Mouse (Mus musculus): ENCODE measurements around the gene Gm7075. TPM values are rescaled to one million over a fixed set of nuclear protein-coding genes. Genes with fewer than 3 reads are reported as not detected.

The Gm7075 gene
- polyA plus RNA-seq (2014; fragmentation: Illumina TruSeq; extraction: RNeasy Lipid Tissue Mini Kit (QIAGEN cat#74804); ENCODE audit: low read depth, low replicate concordance) = not detected

GRCm38 (mm10) chr10:63421739-63422735, at the start of gene Gm7075:
TSS of gene Gm7075 (minus strand) at chr10:63421789.

GRCm38 (mm10) chr10:63429785-63430305, 8.3 kb upstream of the Gm7075 start, which contains the start of gene Ctnna3:
TSS of gene Ctnna3 (plus strand) at chr10:63430098.

DNA sequence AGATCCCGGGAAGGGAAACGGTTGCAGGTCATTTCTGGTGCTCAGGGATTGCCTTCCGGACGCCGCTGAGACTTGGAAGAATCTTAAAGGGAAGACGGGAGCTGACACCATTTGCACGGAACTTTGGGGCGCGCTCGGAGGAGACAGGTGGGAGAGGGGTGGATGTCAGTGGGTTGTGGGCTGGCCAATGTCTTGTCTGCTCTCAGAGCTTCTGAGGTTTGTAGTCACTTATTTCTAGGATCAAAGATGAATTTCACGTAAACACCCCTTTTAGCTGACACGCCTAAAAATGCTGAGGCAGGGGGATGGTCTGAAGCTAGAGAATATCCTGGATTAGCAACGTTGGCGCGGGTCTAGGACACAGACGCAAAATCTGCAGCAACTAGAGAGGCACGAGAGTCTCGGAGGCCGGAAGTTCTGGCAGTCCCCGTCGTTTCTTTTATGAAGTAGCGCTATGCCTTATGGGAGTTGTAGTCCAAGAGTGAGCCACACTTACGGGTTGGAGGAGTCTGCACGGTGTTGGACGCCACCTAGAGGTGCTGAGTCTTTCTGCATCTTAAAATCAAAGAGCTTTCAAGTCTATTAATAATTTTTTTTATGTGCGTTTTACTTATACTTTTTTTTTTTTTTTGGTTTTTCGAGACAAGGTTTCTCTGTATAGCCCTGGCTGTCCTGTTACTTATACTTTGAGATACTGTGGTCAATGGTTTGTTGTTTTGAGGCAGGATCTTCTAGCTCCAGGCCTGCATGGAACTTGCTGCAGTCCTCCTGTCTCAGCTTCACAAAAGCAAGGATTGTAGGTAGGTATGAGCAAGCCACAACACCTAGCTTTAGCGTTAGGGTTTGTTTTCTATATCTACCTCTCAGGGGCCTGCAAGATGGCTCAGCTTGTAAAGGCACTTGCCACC, 39.0 kb downstream of the Gm7075 start, which contains the start of gene Dnajc12:
Dnajc12 (plus strand) TSS at position 72 of the 908 bp plus-strand sequence.

DNA sequence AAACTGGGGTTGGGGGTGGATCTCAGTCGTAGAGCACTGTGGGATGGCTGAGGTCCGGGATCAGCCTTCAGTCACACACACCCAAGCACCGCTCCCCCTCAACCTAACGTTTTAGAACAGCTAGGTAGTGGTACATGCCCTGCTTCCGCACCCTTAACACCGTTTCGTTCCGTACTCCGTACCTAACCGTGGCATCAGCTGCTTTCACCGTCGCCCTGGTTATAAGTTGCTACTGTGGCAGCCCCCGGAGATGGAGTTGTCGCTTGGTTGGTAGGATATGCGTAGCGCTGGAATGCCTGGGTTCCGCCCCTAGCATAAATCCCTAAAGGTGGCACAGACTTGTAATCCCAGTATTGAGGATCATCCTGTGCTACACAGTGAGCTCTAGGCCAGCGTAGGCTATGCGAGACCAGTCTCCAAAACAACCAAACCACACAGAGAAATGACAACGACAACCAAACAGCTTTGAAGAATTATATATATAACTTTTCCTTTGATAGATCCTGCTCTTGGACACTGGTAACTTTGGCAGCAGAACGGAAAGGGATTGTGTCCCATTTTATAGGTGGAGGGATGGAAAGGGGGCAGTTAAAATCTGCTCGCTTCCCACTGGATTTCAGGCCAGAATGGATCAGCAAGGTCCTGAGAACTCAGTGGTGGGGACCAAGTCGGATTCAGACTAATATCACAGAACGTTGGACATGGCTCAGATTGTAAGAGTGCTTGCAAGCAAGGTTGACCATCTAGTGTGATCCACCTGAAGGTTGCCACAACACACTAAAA, 39.9 kb downstream of the Gm7075 start, which contains the start of gene Sirt1:
Sirt1 (minus strand) TSS at position 207 of the 783 bp plus-strand sequence.

Other genes with a start within 250 kb of the Gm7075 start
- not detected for gene Mypn, start 217.8 kb downstream of the Gm7075 start, polyA plus RNA-seq (2014; fragmentation: Illumina TruSeq; extraction: RNeasy Lipid Tissue Mini Kit (QIAGEN cat#74804); ENCODE audit: low read depth, low replicate concordance)
- 133 TPM for gene Herc4, start 178.0 kb downstream of the Gm7075 start, polyA plus RNA-seq (2014; fragmentation: Illumina TruSeq; extraction: RNeasy Lipid Tissue Mini Kit (QIAGEN cat#74804); ENCODE audit: low read depth, low replicate concordance)
- 22.7 TPM for gene Sirt1, start 40.1 kb downstream of the Gm7075 start, polyA plus RNA-seq (2014; fragmentation: Illumina TruSeq; extraction: RNeasy Lipid Tissue Mini Kit (QIAGEN cat#74804); ENCODE audit: low read depth, low replicate concordance)
- gene Dnajc12, start 39.3 kb downstream of the Gm7075 start, polyA plus RNA-seq (2014; fragmentation: Illumina TruSeq; extraction: RNeasy Lipid Tissue Mini Kit (QIAGEN cat#74804); ENCODE audit: low read depth, low replicate concordance) = 5.1 TPM
- gene Ctnna3, start 8.3 kb upstream of the Gm7075 start, polyA plus RNA-seq (2014; fragmentation: Illumina TruSeq; extraction: RNeasy Lipid Tissue Mini Kit (QIAGEN cat#74804); ENCODE audit: low read depth, low replicate concordance) = not detected